Mouse (Mus musculus): ENCODE data around the gene Cenpb. TPM values are rescaled to one million over a fixed set of nuclear protein-coding genes. Genes with fewer than 3 reads are reported as not detected.

Cenpb gene
- polyA plus RNA-seq, 1 experiment from 2014 or later = 6.9 TPM

DNA sequence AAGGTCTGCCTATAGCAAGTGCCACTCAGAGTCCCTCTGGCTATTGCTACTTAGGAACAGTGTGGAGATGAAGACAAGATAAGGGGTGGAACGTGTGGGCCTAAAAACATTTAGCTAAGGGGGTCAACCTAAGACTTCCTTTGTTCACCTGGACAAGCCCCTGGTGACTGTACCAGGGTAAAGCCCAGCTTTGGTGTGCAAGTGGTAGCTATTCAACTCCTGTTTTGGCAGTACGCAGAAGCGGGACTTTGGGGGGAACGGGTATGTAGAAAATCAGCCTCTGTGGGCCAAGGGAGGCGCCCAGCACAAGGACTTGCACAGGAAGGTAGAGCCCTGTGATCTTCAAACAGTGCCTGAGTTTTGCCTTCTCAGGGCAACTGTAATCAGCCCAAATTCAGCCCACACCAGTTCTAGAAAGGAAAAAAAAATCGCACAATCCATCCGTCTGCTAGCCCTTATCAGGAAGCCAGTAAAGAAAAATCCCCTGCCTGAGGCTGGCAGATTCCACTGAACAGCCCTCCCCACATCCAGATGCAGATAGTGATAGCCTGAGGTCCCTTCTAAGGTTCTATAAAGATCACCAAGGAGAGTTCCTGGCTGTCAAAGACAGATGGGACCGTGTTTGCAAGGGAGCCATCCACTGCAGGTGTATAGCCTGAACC is 25.8 kb upstream of the Cenpb start:
- no peak for ATAC-seq (ENCODE audit: low FRiP score, low TSS enrichment)
- Histone ChIP-seq H3K4me1 (ENCODE audit: control insufficient read depth, insufficient read depth, low read length) (peaks cover 10% of the 10 kb centered on the region; the same call in 1 of the 2 replicates), H3K9ac (ENCODE audit: low read depth, low read length) (no peak overlapping the region), H3K4me3 (ENCODE audit: low read length) (no peak overlapping the region), H3K27me3 (ENCODE audit: control insufficient read depth, insufficient read depth, low read length) (no peaks in the 10 kb centered on the region), H3K36me3 (ENCODE audit: control insufficient read depth, insufficient read depth, low read length) (no peaks in the 10 kb centered on the region), H3K9me3 (ENCODE audit: control insufficient read depth, low read length) (peaks cover 2% of the 10 kb centered on the region; the same call in 1 of the 2 replicates), H3K27ac (ENCODE audit: low read depth, low read length) (no peak overlapping the region), H3K4me2 (replicated peaks; ENCODE audit: low read depth, low read length) (no peak overlapping the region)
- WGBS = 84% methylated on average over 8 of the region's 8 CpGs

DNA sequence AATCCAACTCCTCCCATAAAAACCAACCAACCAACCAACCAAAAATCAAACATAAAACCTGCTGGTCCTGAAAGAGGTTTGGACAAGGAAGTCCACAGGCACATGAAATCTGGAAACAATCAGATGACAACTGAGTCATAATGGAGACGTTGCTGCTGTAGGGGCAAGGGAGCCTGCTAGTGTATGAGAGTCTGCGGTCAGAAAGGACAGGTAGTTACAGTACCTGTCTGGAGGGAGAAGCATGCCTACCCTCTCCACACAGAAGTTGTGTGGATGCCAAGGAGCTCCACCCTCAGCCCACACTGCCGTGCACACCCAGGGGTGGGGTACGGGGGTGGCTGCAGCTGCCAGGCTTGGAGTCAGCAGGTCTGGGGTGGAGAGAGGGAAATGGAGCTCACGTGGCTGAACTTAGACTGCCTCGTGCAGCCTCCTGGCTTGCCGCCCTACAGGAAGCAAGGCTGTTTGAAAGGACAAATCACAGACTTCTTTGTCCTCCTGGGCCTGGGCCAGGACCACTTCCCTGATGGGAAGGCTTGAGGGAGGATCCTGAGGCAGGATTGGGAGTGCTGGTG is 24.6 kb upstream of the Cenpb start:
- WGBS = 35% methylated on average over 7 of the region's 7 CpGs
- H3K4me2 ChIP-seq (replicated peaks; ENCODE audit: low read depth, low read length) = no peak overlapping the region
- peak; percentile 71 for ATAC-seq (ENCODE audit: low FRiP score, low TSS enrichment)

DNA sequence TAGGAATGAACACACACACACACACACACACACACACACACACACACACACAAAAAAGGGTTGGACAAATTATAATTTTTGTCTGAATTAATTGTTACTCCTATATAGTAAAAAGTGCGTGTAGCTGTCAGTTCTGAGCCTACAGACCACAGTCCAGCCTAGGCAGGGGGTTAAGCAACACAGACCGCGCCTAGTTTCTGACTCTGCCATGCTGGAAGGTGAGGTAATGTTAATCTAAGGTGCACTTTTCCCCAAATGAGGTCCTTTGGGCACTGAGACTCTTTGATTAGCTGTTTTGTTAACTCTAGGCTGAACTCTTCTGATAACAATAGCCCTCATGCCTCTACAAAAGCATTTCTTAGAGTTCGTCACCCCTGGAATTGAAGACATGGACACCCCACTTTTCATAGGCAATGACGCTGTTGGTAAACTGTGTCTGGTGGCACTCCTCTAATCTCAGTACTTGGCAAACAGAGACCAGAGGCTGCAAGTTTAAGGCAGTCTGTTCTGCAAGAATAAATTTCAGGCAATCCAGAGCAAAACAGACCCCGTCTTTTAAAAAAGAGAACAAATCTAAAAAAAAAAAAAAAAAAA is 24.0 kb upstream of the Cenpb start:
- no peak for ATAC-seq (ENCODE audit: low FRiP score, low TSS enrichment)
- Histone ChIP-seq H3K9ac (ENCODE audit: low read depth, low read length) (no peak overlapping the region), H3K27me3 (ENCODE audit: control insufficient read depth, insufficient read depth, low read length) (no peaks in the 10 kb centered on the region), H3K36me3 (ENCODE audit: control insufficient read depth, insufficient read depth, low read length) (no peaks in the 10 kb centered on the region; the same call in 1 of the 2 replicates), H3K9me3 (ENCODE audit: control insufficient read depth, low read length) (peaks cover 3% of the 10 kb centered on the region; the same call in 1 of the 2 replicates), H3K4me1 (ENCODE audit: control insufficient read depth, insufficient read depth, low read length) (peaks cover 10% of the 10 kb centered on the region; the same call in 1 of the 2 replicates), H3K27ac (ENCODE audit: low read depth, low read length) (peak overlapping the region; percentile 56; the same call in 1 of the 2 replicates), H3K4me3 (ENCODE audit: low read length) (no peak overlapping the region), H3K4me2 (replicated peaks; ENCODE audit: low read depth, low read length) (no peak overlapping the region)
- whole genome bisulfite sequencing = 75% methylated on average over 6 of the region's 6 CpGs

More for the DNA sequence above, 24.6 kb upstream of the Cenpb start:
- Histone ChIP-seq H3K9me3 (ENCODE audit: control insufficient read depth, low read length) (peaks cover 3% of the 10 kb centered on the region; the same call in 1 of the 2 replicates), H3K9ac (ENCODE audit: low read depth, low read length) (no peak overlapping the region), H3K36me3 (ENCODE audit: control insufficient read depth, insufficient read depth, low read length) (no peaks in the 10 kb centered on the region; the same call in 1 of the 2 replicates), H3K4me1 (ENCODE audit: control insufficient read depth, insufficient read depth, low read length) (peaks cover 10% of the 10 kb centered on the region; the same call in 1 of the 2 replicates), H3K27ac (ENCODE audit: low read depth, low read length) (peak overlapping the region; percentile 56), H3K4me3 (ENCODE audit: low read length) (no peak overlapping the region), H3K27me3 (ENCODE audit: control insufficient read depth, insufficient read depth, low read length) (no peaks in the 10 kb centered on the region)

DNA sequence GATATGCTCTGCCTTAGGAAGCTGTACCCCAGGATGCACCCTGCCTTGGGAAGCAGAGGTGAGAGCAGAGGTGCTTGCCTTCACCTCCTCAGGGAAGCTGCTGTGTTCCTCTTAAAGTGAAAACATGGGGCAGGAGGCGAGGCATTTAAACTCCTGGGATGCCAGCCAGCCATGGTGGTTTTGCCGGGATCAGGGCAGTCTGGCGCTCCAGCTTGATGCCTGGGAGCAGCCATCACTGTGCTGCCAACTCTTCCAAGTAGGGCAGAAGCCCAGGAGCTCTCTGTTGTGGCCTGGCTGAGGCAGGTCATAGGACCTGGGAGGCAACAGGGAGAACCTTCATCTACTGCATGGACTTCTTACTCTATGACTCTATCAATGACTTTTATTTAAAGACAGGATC is 21.4 kb upstream of the Cenpb start:
- Histone ChIP-seq H3K9ac (ENCODE audit: low read depth, low read length) (no peak overlapping the region), H3K27me3 (ENCODE audit: control insufficient read depth, insufficient read depth, low read length) (no peaks in the 10 kb centered on the region), H3K4me1 (ENCODE audit: control insufficient read depth, insufficient read depth, low read length) (peaks cover 10% of the 10 kb centered on the region; the same call in 1 of the 2 replicates), H3K36me3 (ENCODE audit: control insufficient read depth, insufficient read depth, low read length) (peaks cover 12% of the 10 kb centered on the region), H3K4me2 (replicated peaks; ENCODE audit: low read depth, low read length) (no peak overlapping the region), H3K9me3 (ENCODE audit: control insufficient read depth, low read length) (peaks cover 3% of the 10 kb centered on the region; the same call in 1 of the 2 replicates), H3K27ac (ENCODE audit: low read depth, low read length) (no peak overlapping the region), H3K4me3 (ENCODE audit: low read length) (no peak overlapping the region)
- ATAC-seq (ENCODE audit: low FRiP score, low TSS enrichment) = no peak
- 94% methylated on average over 3 of the region's 3 CpGs for WGBS

DNA sequence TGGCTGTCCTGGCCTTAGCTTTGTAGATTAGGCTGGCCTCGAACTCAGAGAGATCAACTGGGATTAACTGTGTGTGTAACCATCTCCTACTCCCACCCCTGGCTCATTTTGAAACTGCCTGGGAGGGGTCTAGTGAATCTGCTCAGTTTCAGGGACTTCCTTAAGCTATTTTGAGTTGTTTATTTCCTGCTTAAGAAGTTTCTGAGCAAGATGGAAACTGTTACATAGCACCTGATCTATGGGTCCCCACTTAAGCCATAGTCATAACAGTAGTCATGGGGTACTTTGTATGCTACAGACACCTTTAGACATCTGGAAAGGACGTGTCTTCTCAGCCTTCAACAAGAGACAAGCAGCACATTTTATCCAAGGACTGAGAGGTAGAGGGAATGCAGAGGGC is 20.8 kb upstream of the Cenpb start:
- H3K4me2 ChIP-seq (replicated peaks; ENCODE audit: low read depth, low read length) = no peak overlapping the region
- no peak overlapping the region for H3K9ac ChIP-seq (ENCODE audit: low read depth, low read length)
- H3K27me3 ChIP-seq (ENCODE audit: control insufficient read depth, insufficient read depth, low read length) = no peaks in the 10 kb centered on the region
- H3K4me3 ChIP-seq (ENCODE audit: low read length) = no peak overlapping the region
- no peak overlapping the region for H3K27ac ChIP-seq (ENCODE audit: low read depth, low read length)
- peaks cover 10% of the 10 kb centered on the region; the same call in 1 of the 2 replicates for H3K4me1 ChIP-seq (ENCODE audit: control insufficient read depth, insufficient read depth, low read length)
- ATAC-seq (ENCODE audit: low FRiP score, low TSS enrichment) = no peak
- peaks cover 12% of the 10 kb centered on the region for H3K36me3 ChIP-seq (ENCODE audit: control insufficient read depth, insufficient read depth, low read length)
- 89% methylated on average over 2 of the region's 2 CpGs for WGBS
- peaks cover 3% of the 10 kb centered on the region; the same call in 1 of the 2 replicates for H3K9me3 ChIP-seq (ENCODE audit: control insufficient read depth, low read length)

DNA sequence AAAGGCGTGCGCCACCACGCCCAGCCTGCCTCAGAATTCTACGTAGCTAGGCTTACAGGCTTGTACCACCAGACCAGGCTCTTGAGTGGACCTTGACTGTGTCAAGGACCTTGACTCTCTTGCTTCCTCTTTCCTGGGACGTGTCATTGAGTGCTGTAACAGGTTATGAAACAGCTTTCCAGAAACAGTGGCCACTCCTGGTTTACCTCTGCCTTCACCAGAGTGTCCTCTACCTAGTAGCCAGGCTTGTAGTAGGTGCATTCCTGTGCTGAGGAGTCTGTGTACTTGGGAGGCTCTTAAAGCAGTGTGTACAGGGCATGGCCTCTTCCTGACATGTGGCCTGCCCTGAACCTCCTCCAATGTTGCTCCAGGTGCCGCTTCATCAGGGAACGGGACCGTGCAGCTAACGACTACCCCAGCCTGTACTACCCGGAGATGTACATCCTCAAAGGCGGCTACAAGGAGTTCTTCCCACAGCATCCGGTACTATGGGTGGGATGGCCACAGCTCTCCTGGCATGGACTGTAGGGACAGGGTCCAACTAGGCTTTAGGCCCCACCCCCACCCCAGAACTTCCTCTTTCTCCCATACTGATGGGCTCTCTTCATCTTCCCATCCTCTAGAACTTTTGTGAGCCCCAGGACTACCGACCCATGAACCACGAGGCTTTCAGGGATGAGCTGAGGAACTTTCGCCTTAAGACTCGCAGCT is 16.9 kb upstream of the Cenpb start:
- WGBS = 93% methylated on average over 16 of the region's 16 CpGs
- no peak for ATAC-seq (ENCODE audit: low FRiP score, low TSS enrichment)
- H3K27me3 ChIP-seq (ENCODE audit: control insufficient read depth, insufficient read depth, low read length) = no peaks in the 10 kb centered on the region
- peaks cover 3% of the 10 kb centered on the region; the same call in 1 of the 2 replicates for H3K9me3 ChIP-seq (ENCODE audit: control insufficient read depth, low read length)
- no peaks in the 10 kb centered on the region for H3K4me1 ChIP-seq (ENCODE audit: control insufficient read depth, insufficient read depth, low read length)
- H3K4me3 ChIP-seq (ENCODE audit: low read length) = no peak overlapping the region
- peaks cover 47% of the 10 kb centered on the region for H3K36me3 ChIP-seq (ENCODE audit: control insufficient read depth, insufficient read depth, low read length)
- no peak overlapping the region for H3K4me2 ChIP-seq (replicated peaks; ENCODE audit: low read depth, low read length)
- H3K27ac ChIP-seq (ENCODE audit: low read depth, low read length) = no peak overlapping the region
- no peak overlapping the region for H3K9ac ChIP-seq (ENCODE audit: low read depth, low read length)

DNA sequence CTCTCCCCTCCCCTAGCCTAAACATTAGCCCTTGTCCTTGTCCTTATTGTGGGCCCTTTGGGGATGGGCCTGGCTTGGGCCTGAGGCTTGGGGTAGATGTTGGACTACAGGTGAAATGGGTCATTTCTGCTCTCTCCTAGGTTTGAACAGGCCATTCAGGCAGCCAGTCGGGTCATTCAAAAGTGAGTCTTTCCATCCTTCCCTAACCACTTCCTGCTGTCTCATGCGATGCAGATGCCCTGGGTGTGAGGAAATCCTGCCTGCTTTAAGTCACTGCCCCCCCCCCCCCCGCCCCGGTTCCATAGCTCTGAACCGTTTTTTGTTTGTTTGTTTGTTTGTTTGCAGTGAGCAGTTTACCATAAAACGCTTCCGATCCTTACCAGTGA is 11.1 kb upstream of the Cenpb start:
- no peaks in the 10 kb centered on the region for H3K9me3 ChIP-seq (ENCODE audit: control insufficient read depth, low read length)
- WGBS = 77% methylated on average over 7 of the region's 7 CpGs
- H3K4me3 ChIP-seq (ENCODE audit: low read length) = no peak overlapping the region
- peaks cover 36% of the 10 kb centered on the region for H3K4me1 ChIP-seq (ENCODE audit: control insufficient read depth, insufficient read depth, low read length)
- no peak for ATAC-seq (ENCODE audit: low FRiP score, low TSS enrichment)
- peaks cover 39% of the 10 kb centered on the region for H3K36me3 ChIP-seq (ENCODE audit: control insufficient read depth, insufficient read depth, low read length)
- no peak overlapping the region for H3K9ac ChIP-seq (ENCODE audit: low read depth, low read length)
- H3K27me3 ChIP-seq (ENCODE audit: control insufficient read depth, insufficient read depth, low read length) = no peaks in the 10 kb centered on the region
- H3K27ac ChIP-seq (ENCODE audit: low read depth, low read length) = peak overlapping the region; percentile 66; the same call in 1 of the 2 replicates
- H3K4me2 ChIP-seq (replicated peaks; ENCODE audit: low read depth, low read length) = no peak overlapping the region

DNA sequence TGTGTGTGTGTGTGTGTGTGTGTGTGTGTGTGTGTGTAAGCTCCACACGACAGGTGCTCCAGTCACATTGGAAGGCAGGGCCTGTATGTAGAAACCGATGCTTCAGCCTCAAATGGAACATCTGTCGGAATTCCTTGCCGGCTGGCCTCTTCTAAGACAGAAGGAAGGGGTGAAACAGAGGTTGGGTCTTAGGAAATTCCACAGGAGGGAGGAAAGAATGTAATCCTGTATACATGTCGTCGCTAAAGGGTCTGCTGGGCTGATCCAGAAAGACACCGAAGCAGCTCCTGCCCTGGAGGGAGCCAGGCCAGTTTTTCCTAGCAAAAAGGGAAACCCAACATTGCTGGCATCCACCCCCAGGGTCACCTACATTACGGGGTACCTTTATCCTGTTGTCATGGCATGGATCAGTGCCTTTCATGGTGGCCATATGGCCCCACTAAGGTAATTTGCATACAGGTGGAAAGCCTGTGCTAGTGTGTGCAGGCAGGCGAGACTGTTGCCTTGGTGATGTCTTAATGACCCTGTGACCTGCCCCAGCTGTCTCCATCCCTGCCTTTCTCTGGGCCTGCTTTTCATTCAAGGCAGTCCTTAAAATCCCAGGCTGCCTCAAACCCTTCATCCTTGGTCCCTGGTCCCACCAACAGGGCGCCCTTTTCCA is 10.6 kb upstream of the Cenpb start:
- no peak overlapping the region for H3K9ac ChIP-seq (ENCODE audit: low read depth, low read length)
- 13% methylated on average over 10 of the region's 10 CpGs for WGBS
- H3K4me2 ChIP-seq (replicated peaks; ENCODE audit: low read depth, low read length) = peak overlapping the region; percentile 19; the same call in 1 of the 2 replicates
- H3K36me3 ChIP-seq (ENCODE audit: control insufficient read depth, insufficient read depth, low read length) = peaks cover 39% of the 10 kb centered on the region
- H3K9me3 ChIP-seq (ENCODE audit: control insufficient read depth, low read length) = no peaks in the 10 kb centered on the region
- H3K4me1 ChIP-seq (ENCODE audit: control insufficient read depth, insufficient read depth, low read length) = peaks cover 38% of the 10 kb centered on the region
- peaks cover 3% of the 10 kb centered on the region; the same call in 1 of the 2 replicates for H3K27me3 ChIP-seq (ENCODE audit: control insufficient read depth, insufficient read depth, low read length)
- H3K27ac ChIP-seq (ENCODE audit: low read depth, low read length) = peak overlapping the region; percentile 66
- peak; percentile 60 for ATAC-seq (ENCODE audit: low FRiP score, low TSS enrichment)
- no peak overlapping the region for H3K4me3 ChIP-seq (ENCODE audit: low read length)
